Mouse (Mus musculus) neural tube, embryonic 11.5 days (tissue): ENCODE measurements around the gene Xbp1. TPM values are rescaled to one million over a fixed set of nuclear protein-coding genes. Genes with fewer than 3 reads are reported as not detected.
"Not testable (repeated sequence)": the region's sequence is repeated elsewhere in the genome, so short reads cannot be mapped to it uniquely, and the experiment has no call there.

Experiments
- ATAC-seq: fragments of 200-750 bp; cut with Nextera tagmentation; 2 replicates; pipeline ENCODE4 v1.8.0; 2017; ENCODE audit warnings: moderate number of reproducible peaks, mild to moderate bottlenecking, moderate TSS enrichment, moderate library complexity; ENCODE audit not compliant: insufficient read depth, low FRiP score, low TSS enrichment
- DNase-seq: peaks from one replicate; pipeline ENCODE4 v3.0.0-alpha.2; 2015; ENCODE audit warnings: low spot score
- H3K27ac ChIP-seq: fragments of 300-500 bp; sonication (generic); 2 replicates; pipeline ENCODE4 v1.5.1; 2014; ENCODE audit warnings: low read depth, mild to moderate bottlenecking, low read length
- H3K27me3 ChIP-seq: fragments of 300-500 bp; sonication (generic); 2 replicates; pipeline ENCODE4 v1.6.1; 2014; ENCODE audit warnings: mild to moderate bottlenecking, low read length, mixed read lengths; ENCODE audit not compliant: control insufficient read depth, insufficient read depth
- H3K36me3 ChIP-seq: fragments of 300-500 bp; sonication (generic); 2 replicates; pipeline ENCODE4 v1.6.1; 2014; ENCODE audit warnings: mild to moderate bottlenecking, low read length, moderate library complexity, mixed read lengths; ENCODE audit not compliant: control insufficient read depth, insufficient read depth
- H3K4me1 ChIP-seq: fragments of 300-500 bp; sonication (generic); 2 replicates; pipeline ENCODE4 v1.6.1; 2014; ENCODE audit warnings: low read length, mixed read lengths; ENCODE audit not compliant: control insufficient read depth, insufficient read depth
- H3K4me2 ChIP-seq: fragments of 300-500 bp; sonication (generic); 2 replicates; pipeline ENCODE4 v1.6.1; 2014; ENCODE audit warnings: low read depth, mild to moderate bottlenecking, moderate library complexity
- H3K4me3 ChIP-seq: fragments of 300-500 bp; sonication (generic); 2 replicates; pipeline ENCODE4 v1.5.1; 2014; ENCODE audit warnings: low read depth, low read length
- H3K9ac ChIP-seq: fragments of 300-500 bp; sonication (generic); 2 replicates; pipeline ENCODE4 v1.6.1; 2014; ENCODE audit warnings: mild to moderate bottlenecking, low read length
- H3K9me3 ChIP-seq: fragments of 300-500 bp; sonication (generic); 2 replicates; pipeline ENCODE4 v1.6.1; 2016; ENCODE audit warnings: low read length; ENCODE audit not compliant: control insufficient read depth
- WGBS: fragments of 180-500 bp; shearing (Covaris S2); extraction: QIAGEN DNeasy Blood & Tissue Kit; methylation state at CpG from one replicate; pipeline ENCODE4 v1.1.7; 2014; 5-methylcytosine and 5-hydroxymethylcytosine counted together
- polyA plus RNA-seq: library from polyadenylated mRNA; unstranded; fragments of >200 nt; fragmentation: Nextera tagmentation; extraction: Ambion mirVana; gene quantifications from 2 replicates; pipeline ENCODE4 v1.2.1, GENCODE M21; 2014

Xbp1 gene
- polyA plus RNA-seq, 1 experiment from 2014 or later = 165 TPM

DNA sequence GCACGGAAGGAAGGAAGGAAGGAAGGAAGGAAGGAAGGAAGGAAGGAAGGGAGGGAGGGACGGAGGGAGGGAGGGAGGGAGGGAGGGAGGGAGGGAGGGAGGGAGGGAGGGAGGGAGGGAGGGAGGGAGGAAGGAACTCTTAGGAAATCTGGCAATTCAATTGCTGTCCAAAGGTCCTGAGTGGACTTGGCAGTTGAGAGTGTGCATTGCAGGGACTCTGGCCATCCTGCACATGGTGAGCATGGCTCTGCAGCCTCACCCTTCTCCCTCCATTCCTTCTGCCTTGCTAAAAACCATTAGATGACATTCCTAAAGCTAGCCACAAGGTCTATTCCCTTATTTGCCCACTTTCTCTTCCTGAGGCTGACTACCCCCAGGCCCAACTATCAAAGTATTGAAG, 9.8 kb upstream of the Xbp1 start:
- 100% methylated on average over 1 of the region's 2 CpGs for WGBS
- not testable (repeated sequence) for H3K27me3 ChIP-seq, H3K4me2 ChIP-seq, H3K4me1 ChIP-seq, H3K4me3 ChIP-seq, H3K36me3 ChIP-seq, H3K9ac ChIP-seq, H3K9me3 ChIP-seq, ATAC-seq, H3K27ac ChIP-seq, DNase-seq

DNA sequence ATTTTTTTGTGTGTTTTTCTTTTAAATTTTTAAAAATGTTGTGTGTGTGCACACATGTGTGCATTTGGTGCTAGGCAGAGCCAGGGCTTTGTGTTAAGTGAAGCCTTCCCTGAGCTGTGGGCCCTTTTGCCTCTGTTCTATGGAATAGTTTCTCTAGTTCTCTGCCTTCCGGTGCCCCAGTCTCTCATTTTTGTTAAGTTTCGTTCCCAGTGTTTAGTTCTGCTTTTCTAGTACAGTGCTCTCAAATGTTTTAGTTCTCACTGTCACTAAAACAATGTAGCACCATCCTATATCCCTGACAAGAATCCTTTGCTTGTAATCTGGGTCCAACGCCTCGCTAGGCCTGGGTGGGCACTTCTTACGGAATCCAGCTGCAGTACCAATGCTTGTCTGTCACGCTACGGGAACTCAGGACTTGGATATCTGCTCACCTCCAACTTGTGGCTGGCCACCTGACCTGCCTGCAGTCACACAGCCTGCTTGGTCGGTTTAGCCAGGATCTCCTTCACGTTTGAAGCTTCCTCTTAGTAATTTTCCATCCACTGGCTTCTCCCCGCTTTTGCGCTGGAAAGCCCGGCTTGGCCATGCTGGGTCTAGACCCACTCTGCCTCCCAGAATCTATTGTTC, 8.2 kb upstream of the Xbp1 start:
- ATAC-seq = no peak
- DNase-seq = no peak
- H3K27ac ChIP-seq = no peak overlapping the region
- H3K4me1 ChIP-seq = no peaks in the 10 kb centered on the region
- no peaks in the 10 kb centered on the region for H3K36me3 ChIP-seq
- no peak overlapping the region for H3K4me2 ChIP-seq
- H3K9me3 ChIP-seq = no peaks in the 10 kb centered on the region
- no peaks in the 10 kb centered on the region for H3K27me3 ChIP-seq
- no peak overlapping the region for H3K9ac ChIP-seq
- no peak overlapping the region for H3K4me3 ChIP-seq
- WGBS = 81% methylated on average over 12 of the region's 12 CpGs

DNA sequence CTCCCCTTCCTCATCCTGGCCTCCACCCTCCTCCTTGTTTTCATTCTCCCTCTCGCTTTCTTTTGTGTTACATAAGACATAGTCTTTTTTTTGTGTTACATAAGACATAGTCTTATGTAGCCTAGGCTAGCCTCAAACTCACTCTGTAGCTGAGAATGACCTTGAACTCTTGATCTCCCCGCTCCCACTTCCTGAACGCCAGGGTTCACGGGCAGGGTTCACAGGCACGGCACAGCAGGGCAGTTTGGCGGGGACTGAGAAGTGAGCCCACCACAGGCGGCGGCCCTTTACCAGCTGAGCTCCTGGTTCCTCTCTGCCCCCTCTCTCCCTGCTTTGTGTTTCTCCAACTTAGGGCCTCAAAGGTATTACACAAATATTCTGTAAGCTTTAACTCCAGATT, 7.5 kb upstream of the Xbp1 start:
- no peaks in the 10 kb centered on the region for H3K4me1 ChIP-seq
- no peaks in the 10 kb centered on the region for H3K27me3 ChIP-seq
- no peak for ATAC-seq
- no peaks in the 10 kb centered on the region for H3K36me3 ChIP-seq
- no peak overlapping the region for H3K27ac ChIP-seq
- no peak overlapping the region for H3K4me3 ChIP-seq
- H3K9me3 ChIP-seq = no peaks in the 10 kb centered on the region
- H3K9ac ChIP-seq = no peak overlapping the region
- 81% methylated on average over 8 of the region's 8 CpGs for WGBS
- no peak for DNase-seq
- H3K4me2 ChIP-seq = no peak overlapping the region

GRCm38 (mm10) chr11:5514091-5514490, 6.4 kb upstream of the Xbp1 start:
- no peaks in the 10 kb centered on the region for H3K9me3 ChIP-seq
- ATAC-seq = no peak
- H3K36me3 ChIP-seq = no peaks in the 10 kb centered on the region
- H3K27me3 ChIP-seq = no peaks in the 10 kb centered on the region
- H3K4me3 ChIP-seq = no peak overlapping the region
- H3K4me1 ChIP-seq = no peaks in the 10 kb centered on the region
- 92% methylated on average over 4 of the region's 4 CpGs for WGBS
- H3K4me2 ChIP-seq = no peak overlapping the region
- H3K9ac ChIP-seq = no peak overlapping the region
- no peak overlapping the region for H3K27ac ChIP-seq
- DNase-seq = no peak

- H3K4me2 ChIP-seq = no peak overlapping the region
- H3K27ac ChIP-seq = no peak overlapping the region
- no peaks in the 10 kb centered on the region for H3K9me3 ChIP-seq
- no peak overlapping the region for H3K9ac ChIP-seq
- no peak for DNase-seq
- no peak overlapping the region for H3K4me3 ChIP-seq
- H3K36me3 ChIP-seq = no peaks in the 10 kb centered on the region
- H3K27me3 ChIP-seq = no peaks in the 10 kb centered on the region
- no peak for ATAC-seq
- no peaks in the 10 kb centered on the region for H3K4me1 ChIP-seq
- 87% methylated on average over 6 of the region's 6 CpGs for WGBS
Measured at GRCm38 (mm10) chr11:5515196-5515595, 5.3 kb upstream of the Xbp1 start.

DNA sequence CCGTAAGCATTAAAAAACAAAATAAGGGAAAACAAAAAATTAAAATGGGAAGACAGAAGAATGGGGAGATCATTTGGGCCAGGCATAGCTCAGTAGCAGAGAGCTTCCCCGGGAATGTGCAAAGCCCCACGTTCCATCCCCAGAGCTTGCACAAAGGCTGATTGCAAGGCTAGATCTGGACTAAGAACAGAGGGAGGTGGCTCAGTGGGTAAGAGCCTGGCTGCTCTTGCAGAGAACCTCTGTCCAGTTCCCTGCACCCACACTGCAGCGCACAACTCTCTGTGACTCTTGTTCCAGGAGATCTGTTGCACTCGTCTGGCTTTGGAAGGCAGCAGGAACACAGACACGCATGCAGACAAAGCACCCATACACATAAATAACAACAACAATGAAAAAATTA, 4.8 kb upstream of the Xbp1 start:
- H3K4me3 ChIP-seq = no peak overlapping the region
- no peaks in the 10 kb centered on the region for H3K9me3 ChIP-seq
- H3K27ac ChIP-seq = no peak overlapping the region
- 87% methylated on average over 6 of the region's 6 CpGs for WGBS
- no peaks in the 10 kb centered on the region for H3K4me1 ChIP-seq
- DNase-seq (no peak), ATAC-seq (no peak)
- H3K36me3 ChIP-seq = no peaks in the 10 kb centered on the region
- no peaks in the 10 kb centered on the region for H3K27me3 ChIP-seq
- H3K9ac ChIP-seq = no peak overlapping the region
- H3K4me2 ChIP-seq = no peak overlapping the region

GRCm38 (mm10) chr11:5516151-5516550, 4.3 kb upstream of the Xbp1 start:
- H3K9me3 ChIP-seq = no peaks in the 10 kb centered on the region
- ATAC-seq = no peak
- H3K4me3 ChIP-seq = no peak overlapping the region
- H3K9ac ChIP-seq = no peak overlapping the region
- 85% methylated on average over 7 of the region's 7 CpGs for WGBS
- H3K27me3 ChIP-seq = no peaks in the 10 kb centered on the region
- no peaks in the 10 kb centered on the region for H3K36me3 ChIP-seq
- H3K4me2 ChIP-seq = no peak overlapping the region
- H3K4me1 ChIP-seq = no peaks in the 10 kb centered on the region
- DNase-seq = no peak
- H3K27ac ChIP-seq = no peak overlapping the region

DNA sequence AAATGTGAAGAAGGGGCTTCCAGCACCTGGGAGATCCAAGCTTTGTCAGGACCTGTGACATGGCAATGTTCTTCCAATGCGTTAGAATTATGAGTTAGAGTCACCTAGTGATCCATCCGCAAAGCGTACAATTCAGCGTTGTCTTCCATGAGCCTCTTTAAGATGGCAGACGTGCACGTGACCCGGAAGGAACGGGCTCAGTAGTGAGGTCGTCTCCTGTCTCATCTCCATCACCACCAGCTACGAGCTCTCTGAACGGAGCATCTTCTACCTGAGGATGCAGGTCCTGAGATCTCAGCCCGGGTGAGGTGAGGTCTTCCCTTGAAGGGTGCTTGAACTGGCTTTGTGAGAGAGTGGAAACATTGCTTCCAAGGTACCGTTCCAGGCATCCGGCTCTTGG, 3.8 kb upstream of the Xbp1 start:
- Histone ChIP-seq H3K36me3 (no peaks in the 10 kb centered on the region), H3K27ac (no peak overlapping the region), H3K4me2 (no peak overlapping the region), H3K27me3 (no peaks in the 10 kb centered on the region), H3K9me3 (no peaks in the 10 kb centered on the region), H3K9ac (no peak overlapping the region), H3K4me3 (no peak overlapping the region), H3K4me1 (0 out of 2 replicates have a peak, but pooled peaks cover under 1% of the 10 kb centered on the region)
- ATAC-seq (no peak), DNase-seq (no peak)
- WGBS = 93% methylated on average over 14 of the region's 14 CpGs

DNA sequence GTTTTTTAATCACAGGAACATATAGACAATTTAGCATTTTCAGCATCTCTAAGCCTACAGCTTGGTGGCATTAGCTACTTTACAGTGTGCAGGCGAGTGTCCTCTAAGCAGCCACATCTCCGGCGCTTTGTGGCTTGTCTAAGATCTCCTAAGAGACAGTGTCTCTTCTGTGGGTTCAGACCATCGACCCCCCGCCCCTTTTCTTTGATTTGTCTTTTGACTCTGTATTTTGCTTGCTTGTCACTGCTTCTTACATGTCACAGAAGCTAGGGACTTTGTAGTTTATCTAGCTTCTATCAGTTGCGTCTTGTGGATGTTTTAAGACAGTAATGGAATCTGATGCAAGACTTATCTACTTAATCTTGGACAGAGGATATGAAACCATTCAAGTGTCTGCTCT, 3.1 kb upstream of the Xbp1 start:
- ATAC-seq (no peak), DNase-seq (no peak)
- Histone ChIP-seq H3K9me3 (no peaks in the 10 kb centered on the region), H3K27me3 (no peaks in the 10 kb centered on the region), H3K4me1 (peaks cover 7% of the 10 kb centered on the region), H3K4me3 (no peak overlapping the region), H3K27ac (no peak overlapping the region), H3K9ac (no peak overlapping the region), H3K36me3 (no peaks in the 10 kb centered on the region), H3K4me2 (no peak overlapping the region)
- WGBS = 86% methylated on average over 6 of the region's 6 CpGs
